Mouse (Mus musculus) bone marrow, adult 2 months (tissue): ENCODE data around the gene Large1.

Source experiments
- CTCF ChIP-seq: fragments of 200-500 bp; IDR thresholded peaks from 2 replicates; pipeline ENCODE4 v1.5.1; 2011; ENCODE audit warnings: low read length, control low read depth; ENCODE audit not compliant: control insufficient read depth, insufficient read depth
- POLR2A ChIP-seq: fragments of 200-500 bp; IDR thresholded peaks from 2 replicates; pipeline ENCODE4 v1.6.1; 2011; ENCODE audit warnings: low read depth, mild to moderate bottlenecking, control low read depth, low read length, borderline replicate concordance; ENCODE audit not compliant: control insufficient read depth

DNA sequence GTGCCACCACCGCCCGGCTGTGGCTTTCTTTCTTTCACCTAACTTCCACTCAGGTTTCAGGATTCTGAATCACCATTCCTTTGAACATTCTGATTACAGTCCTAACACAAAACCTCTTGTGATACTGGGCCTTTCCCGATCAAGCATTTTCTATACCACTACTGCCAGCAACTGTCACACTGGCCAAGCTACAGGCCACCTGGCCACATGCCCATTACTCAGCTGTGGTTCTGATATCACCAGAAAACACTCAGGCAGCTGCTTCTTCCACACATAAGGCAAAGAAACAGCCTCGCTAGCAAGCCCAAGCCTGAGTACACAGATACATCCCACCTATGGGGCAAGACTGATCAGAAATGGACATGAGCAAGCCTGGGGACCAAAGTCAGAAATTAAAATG lies 71.3 kb downstream of the Large1 start:
- TF ChIP-seq CTCF (no peak), POLR2A (no peak)
